Mouse (Mus musculus): Measurements from ENCODE around the gene Ehd2.

Gene Ehd2

GRCm38 (mm10) chr7:15914252-15914651 lies 53.1 kb downstream of the Ehd2 start:
- intact Hi-C loops (cut with DNase I) = loop anchor here (5.0 kb wide), 1 partner anchor 57 kb away; no protein-coding TSS in a partner anchor

- intact Hi-C loops (cut with DNase I) = loop anchor here (5.0 kb wide), 1 partner anchor 55 kb away; no protein-coding TSS in a partner anchor
Measured at GRCm38 (mm10) chr7:15912183-15912582, 55.2 kb downstream of the Ehd2 start.

GRCm38 (mm10) chr7:15910521-15910920 lies 56.8 kb downstream of the Ehd2 start:
- intact Hi-C loops (cut with DNase I) = loop anchor here (5.0 kb wide), 1 partner anchor 53 kb away; no protein-coding TSS in a partner anchor

- intact Hi-C loops (cut with DNase I) = no loop called here
Measured at GRCm38 (mm10) chr7:15907971-15908590, 59.3 kb downstream of the Ehd2 start.

GRCm38 (mm10) chr7:15906602-15907001 lies 60.8 kb downstream of the Ehd2 start:
- intact Hi-C loops (cut with DNase I) = no loop called here

- intact Hi-C loops (cut with DNase I) = loop anchor here (1.0 kb wide), 1 partner anchor 12 kb away; no protein-coding TSS in a partner anchor
Measured at GRCm38 (mm10) chr7:15905861-15906260, 61.5 kb downstream of the Ehd2 start.

GRCm38 (mm10) chr7:15901366-15902048 lies 65.9 kb downstream of the Ehd2 start:
- intact Hi-C loops (cut with DNase I) = no loop called here

All from adrenal gland (tissue).